Mouse (Mus musculus) CH12.LX (cell line): Measurements from ENCODE around the gene Btbd8. TPM values are rescaled to one million over a fixed set of nuclear protein-coding genes. Genes with fewer than 3 reads are reported as not detected.
A peak's percentile ranks its signal among the peaks of the same experiment; 100 is the strongest.

Experiments
- DNase-seq: peaks from one replicate; pipeline ENCODE4 v3.0.0-alpha.2; 2013; ENCODE audit errors: extremely low read depth
- H3K27ac ChIP-seq: 2 replicates; pipeline ENCODE4 v1.5.1; 2012; ENCODE audit warnings: low read depth, mild to moderate bottlenecking, control low read depth, moderate library complexity; ENCODE audit not compliant: insufficient read depth
- H3K27me3 ChIP-seq: replicated peaks from 2 replicates; pipeline ENCODE3; 2012; ENCODE audit warnings: inconsistent platforms
- H3K36me3 ChIP-seq, 2 experiments: replicated peaks in 1 of 2; 2 replicates each; pipeline versions ENCODE3 to v1.6.1; 2012; ENCODE audit warnings: inconsistent platforms in 1 of 2, low read length in 1 of 2, mild to moderate bottlenecking in 1 of 2, mixed read lengths in 1 of 2, moderate library complexity in 1 of 2; ENCODE audit not compliant: control insufficient read depth in 1 of 2, insufficient read depth in 1 of 2
- H3K4me1 ChIP-seq, 2 experiments: 2 replicates each; pipeline ENCODE4 v1.6.1; 2012; ENCODE audit warnings: inconsistent platforms in 1 of 2, moderate library complexity in 1 of 2; ENCODE audit not compliant: insufficient read depth in 2 of 2, control insufficient read depth in 1 of 2
- H3K4me2 ChIP-seq: 2 replicates; pipeline ENCODE4 v1.6.1; 2012; ENCODE audit warnings: low read depth, mild to moderate bottlenecking, control low read depth; ENCODE audit not compliant: poor library complexity, insufficient read depth, severe bottlenecking
- H3K4me3 ChIP-seq, 3 experiments: fragments of 150-350 bp in 1 of 3; sonication (generic) in 1 of 3; replicated peaks in 1 of 3; 2 replicates each; pipeline versions ENCODE3 to v1.5.1; 2011 to 2012; ENCODE audit warnings: low read depth in 2 of 3, low read length in 2 of 3, mild to moderate bottlenecking in 2 of 3, moderate library complexity in 2 of 3, control low read depth in 1 of 3, improper control_type of control experiment in 1 of 3, inconsistent platforms in 1 of 3, mixed read lengths in 1 of 3; ENCODE audit not compliant: poor library complexity in 1 of 3
- H3K79me2 ChIP-seq: replicated peaks from 2 replicates; pipeline ENCODE4 v1.6.1; 2012; ENCODE audit warnings: mild to moderate bottlenecking, moderate library complexity; ENCODE audit not compliant: control insufficient read depth, poor library complexity, insufficient read depth, severe bottlenecking; ENCODE audit errors: extremely low read depth
- H3K9ac ChIP-seq: 2 replicates; pipeline ENCODE4 v1.6.1; 2012; ENCODE audit warnings: low read depth, mild to moderate bottlenecking, control low read depth, moderate library complexity; ENCODE audit not compliant: insufficient read depth
- H3K9me3 ChIP-seq: replicated peaks from 2 replicates; pipeline ENCODE3; 2012; ENCODE audit warnings: low read length, inconsistent platforms, mixed read lengths
- CHD1 ChIP-seq: IDR thresholded peaks from 2 replicates; pipeline ENCODE4 v1.6.1; 2012; ENCODE audit warnings: low read depth, low read length, improper control_type of control experiment, inconsistent platforms
- CTCF ChIP-seq, 2 experiments: IDR thresholded peaks in 1 of 2; conservative IDR thresholded peaks in 1 of 2; 2 replicates each; pipeline ENCODE4 v1.5.1; 2011 to 2012; ENCODE audit warnings: low read depth in 2 of 2, low read length in 2 of 2, improper control_type of control experiment in 1 of 2, inconsistent platforms in 1 of 2, mild to moderate bottlenecking in 1 of 2, moderate library complexity in 1 of 2
- ELF1 ChIP-seq: IDR thresholded peaks from 2 replicates; pipeline ENCODE4 v1.6.1; 2014; ENCODE audit warnings: low read depth, mild to moderate bottlenecking, inconsistent platforms, low read length, improper control_type of control experiment
- EP300 ChIP-seq: IDR thresholded peaks from 2 replicates; pipeline ENCODE4 v1.6.1; 2011; ENCODE audit warnings: low read length, improper control_type of control experiment
- ETS1 ChIP-seq: conservative IDR thresholded peaks from 2 replicates; pipeline ENCODE4 v1.6.1; 2012; ENCODE audit warnings: low read depth, mild to moderate bottlenecking, inconsistent platforms, low read length, improper control_type of control experiment, moderate library complexity
- GABPA ChIP-seq: IDR thresholded peaks from 2 replicates; pipeline ENCODE4 v1.6.1; 2012; ENCODE audit warnings: low read depth, low read length, improper control_type of control experiment, inconsistent platforms; ENCODE audit not compliant: insufficient replicate concordance
- HCFC1 ChIP-seq: IDR thresholded peaks from 2 replicates; pipeline ENCODE4 v1.6.1; 2012; ENCODE audit warnings: low read depth, mild to moderate bottlenecking, inconsistent platforms, low read length, improper control_type of control experiment
- JUN ChIP-seq: IDR thresholded peaks from 2 replicates; pipeline ENCODE4 v1.6.1; 2011; ENCODE audit warnings: low read depth, mild to moderate bottlenecking, low read length, improper control_type of control experiment, moderate library complexity; ENCODE audit not compliant: insufficient read depth
- JUND ChIP-seq: conservative IDR thresholded peaks from 2 replicates; pipeline ENCODE4 v1.6.1; 2011; ENCODE audit warnings: low read depth, low read length, improper control_type of control experiment
- MAFK ChIP-seq: IDR thresholded peaks from 2 replicates; pipeline ENCODE4 v1.6.1; 2011; ENCODE audit warnings: low read length, improper control_type of control experiment; ENCODE audit not compliant: insufficient replicate concordance
- MAX ChIP-seq: IDR thresholded peaks from 2 replicates; pipeline ENCODE4 v1.6.1; 2011; ENCODE audit warnings: low read length, improper control_type of control experiment
- MAZ ChIP-seq: IDR thresholded peaks from 2 replicates; pipeline ENCODE4 v1.6.1; 2012; ENCODE audit warnings: low read depth, mild to moderate bottlenecking, inconsistent platforms, low read length, improper control_type of control experiment, moderate library complexity
- MXI1 ChIP-seq: IDR thresholded peaks from 2 replicates; pipeline ENCODE4 v1.6.1; 2011; ENCODE audit warnings: mild to moderate bottlenecking, low read depth, low read length, improper control_type of control experiment
- NRF1 ChIP-seq: IDR thresholded peaks from 2 replicates; pipeline ENCODE4 v1.6.1; 2014; ENCODE audit warnings: low read depth, mild to moderate bottlenecking, inconsistent platforms, low read length, improper control_type of control experiment, moderate library complexity
- POLR2A ChIP-seq: IDR thresholded peaks from 2 replicates; pipeline ENCODE4 v1.6.1; 2011; ENCODE audit warnings: low read depth, mild to moderate bottlenecking, improper control_type of control experiment, low read length
- RAD21 ChIP-seq: IDR thresholded peaks from 2 replicates; pipeline ENCODE4 v1.6.1; 2011; ENCODE audit warnings: low read depth, mild to moderate bottlenecking, low read length, improper control_type of control experiment, moderate library complexity
- TBP ChIP-seq: conservative IDR thresholded peaks from 2 replicates; pipeline ENCODE4 v1.6.1; 2011; ENCODE audit warnings: low read depth, low read length, improper control_type of control experiment
- USF2 ChIP-seq: conservative IDR thresholded peaks from 2 replicates; pipeline ENCODE4 v1.6.1; 2011; ENCODE audit warnings: low read depth, low read length, improper control_type of control experiment
- ZNF384 ChIP-seq: IDR thresholded peaks from 2 replicates; pipeline ENCODE4 v1.6.1; 2012; ENCODE audit warnings: low read depth, low read length, improper control_type of control experiment, inconsistent platforms
- dilution Hi-C: fragments of 300-500 bp; cut with MboI; formaldehyde crosslinking; loops from 2 replicates; pipeline ENCODE4 v1.14.3; 2020; ENCODE audit warnings: low sequenced_read_pairs; ENCODE audit not compliant: extremely low pct_unique_long_range_greater_than_20kb, extremely low pct_ligation_motif_present
- in situ Hi-C: fragments of 300-500 bp; cut with MboI; formaldehyde crosslinking; loops from 3 replicates; pipeline ENCODE4 v1.14.3; 2019; ENCODE audit warnings: low sequenced_read_pairs, low pct_ligation_motif_present, low pct_unique_long_range_greater_than_20kb, mixed read lengths
- polyA plus RNA-seq: library from polyadenylated mRNA; unstranded; fragments of >175 nt; gene quantifications from 2 replicates; pipeline ENCODE4 v1.2.1, GENCODE M21; 2012; ENCODE audit warnings: low read depth; ENCODE audit not compliant: insufficient read length
- total RNA-seq, 2 experiments: library from RNA; depleted of rRNA; stranded (reverse); fragments of 300-350 nt in 1 of 2; fragments of >200 nt in 1 of 2; gene quantifications; 2 replicates each; pipeline ENCODE4 v1.2.3; 2012 to 2014

Gene Btbd8
- total and polyA plus RNA-seq, 3 experiments: 5.1 to 5.9 (median 5.2) TPM

DNA sequence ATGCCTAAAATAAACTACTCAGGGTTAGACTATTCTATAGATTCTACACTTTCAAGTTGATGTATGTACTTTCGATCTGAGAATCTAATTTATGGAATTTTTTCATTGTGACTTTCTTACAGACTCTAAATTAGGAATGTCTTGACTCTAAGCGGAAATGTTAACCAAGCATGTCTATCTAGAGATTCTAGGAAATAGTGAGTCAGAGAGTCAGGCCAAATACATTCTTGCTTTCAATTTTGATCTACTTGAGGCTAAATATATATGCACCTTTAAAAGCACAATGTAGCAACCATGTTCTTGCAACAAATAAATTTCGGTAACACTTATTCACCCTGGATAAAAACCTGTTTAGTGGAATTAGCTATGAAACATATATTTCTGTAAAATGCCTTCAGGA, 91.1 kb downstream of the Btbd8 start (continued):
- peak; percentile 74 for TF ChIP-seq JUND

DNA sequence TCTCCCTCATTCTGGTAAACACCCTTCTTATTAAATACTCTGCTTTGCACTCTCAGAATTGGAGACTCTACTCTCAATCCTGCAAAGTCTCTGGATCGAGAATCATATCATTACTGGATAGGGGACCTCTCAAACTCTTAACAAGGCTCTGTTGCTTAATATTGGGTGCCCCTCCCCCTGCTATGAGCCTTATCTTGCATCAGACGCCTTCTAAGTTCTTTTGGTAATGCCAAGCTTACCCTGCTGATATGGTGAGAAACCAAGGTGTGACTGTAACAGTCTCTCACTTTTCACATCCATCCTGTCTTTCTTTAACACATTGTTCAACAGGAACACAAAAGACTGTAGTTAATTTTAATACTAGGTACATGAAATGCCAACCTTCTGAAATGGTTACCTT, 95.8 kb downstream of the Btbd8 start:
- no peak for DNase-seq
- H3K36me3 ChIP-seq: no peaks in the 10 kb centered on the region
- H3K9ac ChIP-seq: no peak overlapping the region
- in situ Hi-C loops: no loop called here
- H3K4me1 ChIP-seq: peaks cover 0 to 22% of the 10 kb centered on the region in 2 experiments; a peak in 2 of 4 replicates
- H3K79me2 ChIP-seq: no peaks in the 10 kb centered on the region
- H3K9me3 ChIP-seq: no peaks in the 10 kb centered on the region
- no peak overlapping the region for H3K4me3 ChIP-seq
- dilution Hi-C loops: no loop called here
- TF ChIP-seq GABPA (no peak), EP300 (no peak), HCFC1 (no peak)
- no peak overlapping the region for H3K4me2 ChIP-seq
- no peak overlapping the region for H3K27ac ChIP-seq
- no peaks in the 10 kb centered on the region for H3K27me3 ChIP-seq

DNA sequence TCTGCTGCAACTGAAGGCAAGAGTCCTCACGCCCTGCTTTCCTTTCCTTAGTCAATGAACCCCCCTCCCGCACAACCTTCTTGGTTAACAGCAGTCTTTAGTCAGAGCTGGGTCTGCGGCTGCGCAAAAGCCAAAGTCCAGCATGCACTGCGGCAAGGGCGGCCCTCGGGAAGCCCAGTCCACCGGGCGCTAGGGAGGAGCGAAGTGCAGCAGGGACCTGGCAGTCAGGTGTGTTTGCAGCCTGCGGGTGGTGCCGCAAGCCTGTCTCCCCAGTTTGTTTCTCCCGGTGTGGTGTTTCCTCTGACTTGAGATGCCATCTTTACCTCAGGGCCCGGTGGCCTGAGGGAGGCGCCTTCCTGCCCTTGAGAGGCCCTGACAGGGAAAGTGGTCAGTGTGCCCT, 96.8 kb downstream of the Btbd8 start, which contains the start of gene 1700028K03Rik:
1700028K03Rik (plus strand) TSS at position 129 of the 400 bp plus-strand sequence.
- no peak for TF ChIP-seq JUN
- peak; percentile 21 for TF ChIP-seq RAD21
- TF ChIP-seq CTCF (conservative IDR thresholded peaks at IDR 0.05 in 1 of 2, IDR thresholded peaks at IDR 0.05 in 1 of 2; ENCODE audit: low read depth in 2 of 2, low read length in 2 of 2): peak in 1 of 2 experiments; percentile 23; a peak in 1 of 4 replicates
- in situ Hi-C loops (no loop called here), dilution Hi-C loops (no loop called here)
- Histone ChIP-seq H3K4me3 (no peak within 1 kb of the TSS), H3K9ac (no peak within 1 kb of the TSS), H3K36me3 (no peaks in the 10 kb centered on the region), H3K79me2 (no peaks in the 10 kb centered on the region), H3K4me1 (peaks cover 0 to 14% of the 10 kb centered on the region in 2 experiments; a peak in 2 of 4 replicates), H3K27me3 (no peaks in the 10 kb centered on the region), H3K27ac (no peak within 1 kb of the TSS), H3K4me2 (no peak within 1 kb of the TSS), H3K9me3 (no peaks in the 10 kb centered on the region)
- no peak for DNase-seq

DNA sequence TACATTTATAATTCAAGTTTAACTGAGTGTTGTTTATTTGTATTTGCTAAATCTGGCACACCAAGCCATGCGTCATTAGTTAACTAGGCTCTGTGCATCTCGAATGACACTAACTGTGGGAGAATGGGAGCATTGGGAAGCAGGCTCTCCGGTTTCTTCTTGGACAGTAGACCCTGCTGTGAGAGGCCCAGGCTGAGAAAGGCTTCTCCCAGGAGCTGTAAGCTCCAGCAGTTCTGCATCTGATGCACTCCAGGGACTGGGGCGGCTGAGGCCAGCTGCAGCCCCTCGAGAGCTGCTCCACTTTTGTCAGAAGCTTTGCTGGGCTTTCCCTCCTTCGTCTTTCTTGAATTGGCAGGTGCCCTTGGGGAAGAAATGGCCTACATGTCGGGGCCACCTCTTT, 103.9 kb downstream of the Btbd8 start:
- in situ Hi-C loops: no loop called here

More for the DNA sequence above, 103.9 kb downstream of the Btbd8 start:
- H3K36me3 ChIP-seq: peaks cover 0 to under 1% of the 10 kb centered on the region in 2 experiments
- H3K9me3 ChIP-seq: no peaks in the 10 kb centered on the region
- no peak overlapping the region for H3K9ac ChIP-seq
- H3K4me3 ChIP-seq: no peak overlapping the region
- dilution Hi-C loops: no loop called here
- DNase-seq: peak; percentile 25
- H3K27ac ChIP-seq: no peak overlapping the region
- no peaks in the 10 kb centered on the region for H3K79me2 ChIP-seq
- H3K4me2 ChIP-seq: no peak overlapping the region; the same call in 1 of the 2 replicates
- H3K27me3 ChIP-seq: no peaks in the 10 kb centered on the region
- TF ChIP-seq JUN (no peak), MAX (no peak), CHD1 (no peak), JUND (no peak), NRF1 (no peak), GABPA (no peak), USF2 (no peak), MXI1 (no peak), EP300 (no peak), ELF1 (no peak), POLR2A (no peak), ZNF384 (no peak), HCFC1 (no peak), MAFK (no peak), ETS1 (no peak), TBP (no peak), MAZ (no peak)
- peaks cover 4 to 25% of the 10 kb centered on the region in 2 experiments; a peak in 3 of 4 replicates for H3K4me1 ChIP-seq
